Mouse (Mus musculus) cerebellum, adult 8-10 months (tissue): Measurements from ENCODE around the gene Setd7.
A peak's percentile ranks its signal among the peaks of the same experiment; 100 is the strongest.

Source experiments
- DNase-seq: peaks from one replicate; pipeline ENCODE4 v3.0.0; 2022

Setd7 gene

GRCm38 (mm10) chr3:51517878-51518762, 42.6 kb downstream of the Setd7 start:
- no peak for DNase-seq

- no peak for DNase-seq
Observed at GRCm38 (mm10) chr3:51517467-51517866, 43.2 kb downstream of the Setd7 start.

DNA sequence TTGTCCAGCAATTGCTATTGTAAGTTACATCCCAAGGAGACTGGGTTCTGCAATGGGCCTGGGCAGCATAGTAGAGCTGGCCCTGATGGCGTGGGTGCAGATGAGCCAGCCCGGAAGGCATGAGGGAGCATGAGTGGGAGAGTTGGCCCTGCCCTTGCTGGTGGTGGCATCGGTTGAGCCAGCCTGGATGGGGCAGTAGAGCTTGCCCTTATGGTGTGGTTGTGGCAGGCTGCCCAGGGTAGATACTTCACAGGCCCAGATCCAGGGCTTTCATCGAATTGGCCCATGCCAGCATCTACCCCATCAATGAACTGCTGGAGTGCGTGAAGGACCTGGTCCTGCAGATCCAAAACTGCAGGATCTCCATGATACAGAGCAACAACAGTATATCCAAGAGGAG, 48.7 kb downstream of the Setd7 start:
- DNase-seq: peak; percentile 36

- peak; percentile 88 for DNase-seq
Observed at GRCm38 (mm10) chr3:51510903-51511302, 49.8 kb downstream of the Setd7 start.

DNA sequence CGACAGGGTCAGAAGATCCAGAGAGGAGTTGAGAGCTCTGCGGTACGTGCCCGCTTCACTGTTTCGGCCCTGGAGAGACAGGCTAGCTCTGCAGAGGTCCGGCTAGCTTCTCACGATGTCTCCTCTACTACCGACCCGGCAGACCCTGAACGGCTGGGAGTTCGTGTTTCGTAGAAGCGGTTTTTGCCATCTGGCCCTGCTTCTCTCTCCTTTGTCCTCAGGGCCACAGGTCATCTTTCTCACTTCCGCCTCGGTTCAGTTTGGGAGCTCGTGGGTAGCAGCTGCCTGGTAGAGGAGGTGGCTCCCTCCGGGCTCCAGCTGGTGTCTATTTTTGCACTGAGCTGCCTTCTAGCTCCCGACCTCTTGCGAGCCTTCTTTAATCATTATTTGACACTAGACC, 55.2 kb downstream of the Setd7 start:
- no peak for DNase-seq

- DNase-seq: no peak
Observed at GRCm38 (mm10) chr3:51504385-51504952, 56.2 kb downstream of the Setd7 start.

GRCm38 (mm10) chr3:51499876-51500275, 60.8 kb downstream of the Setd7 start:
- no peak for DNase-seq

DNA sequence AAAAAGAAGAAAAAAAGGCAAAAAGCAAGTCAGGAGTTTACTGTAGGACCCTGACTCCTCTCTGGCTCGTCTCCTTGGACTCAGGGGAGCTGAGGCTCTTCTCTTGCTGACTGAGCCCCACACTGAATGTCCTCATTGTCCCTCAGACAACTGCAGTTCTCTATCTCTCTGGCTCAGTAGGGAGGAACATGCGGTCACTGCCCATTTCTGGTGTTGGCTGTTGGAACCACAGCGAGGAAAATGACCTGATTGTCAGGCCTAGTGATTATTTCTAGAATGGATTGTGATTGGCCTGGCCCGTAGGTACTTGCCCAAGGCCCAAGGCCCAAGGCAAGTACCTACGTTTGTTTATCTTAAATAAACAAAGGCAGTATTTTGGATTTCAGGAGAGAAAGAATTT, 62.0 kb downstream of the Setd7 start:
- DNase-seq: no peak

DNA sequence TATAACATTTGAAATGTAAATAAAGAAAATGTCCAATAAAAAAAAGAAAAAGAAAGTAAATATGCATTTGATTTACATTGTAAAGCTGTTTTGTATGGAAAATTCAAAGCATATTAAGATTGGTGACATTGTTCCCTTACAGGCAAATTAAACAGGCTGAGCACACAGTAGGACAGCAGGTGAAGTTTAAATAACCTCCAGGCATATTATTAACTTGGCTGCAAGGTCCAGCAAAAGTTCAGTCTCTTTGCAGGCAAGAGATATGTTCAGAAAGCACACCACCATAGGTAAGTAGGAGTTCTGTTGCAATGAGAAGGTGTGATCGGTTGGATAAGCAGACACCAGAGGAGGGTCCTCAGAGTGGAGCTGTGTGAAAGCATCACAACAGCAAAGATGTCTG, 62.7 kb downstream of the Setd7 start:
- no peak for DNase-seq

DNA sequence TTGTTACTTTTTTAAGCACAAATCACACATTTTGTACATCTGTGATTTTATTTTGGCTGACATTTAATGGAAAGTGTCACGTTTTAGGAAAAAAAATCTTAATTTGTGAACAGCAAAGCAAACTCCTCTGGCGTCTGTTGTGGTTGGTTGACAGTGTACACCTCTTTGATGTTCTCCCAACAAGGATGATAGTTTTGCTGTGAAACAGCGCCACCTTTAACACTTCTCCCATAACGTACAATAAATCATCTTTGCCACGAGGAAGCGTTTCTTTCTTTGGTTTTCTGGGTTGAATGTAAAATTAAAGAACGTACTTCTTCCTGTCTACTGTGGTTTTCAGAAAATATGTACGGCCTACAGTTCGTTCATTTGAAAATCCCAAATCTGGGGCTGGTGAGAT, 65.0 kb downstream of the Setd7 start:
- DNase-seq: no peak

- no peak for DNase-seq
Observed at GRCm38 (mm10) chr3:51494466-51494865, 66.2 kb downstream of the Setd7 start.

GRCm38 (mm10) chr3:51493272-51493838, 67.3 kb downstream of the Setd7 start:
- no peak for DNase-seq

- DNase-seq: no peak
Observed at GRCm38 (mm10) chr3:51490088-51490753, 70.5 kb downstream of the Setd7 start.

- no peak for DNase-seq
Observed at GRCm38 (mm10) chr3:51486491-51487195, 74.0 kb downstream of the Setd7 start.

- no peak for DNase-seq
Observed at GRCm38 (mm10) chr3:51485347-51485746, 75.3 kb downstream of the Setd7 start.

GRCm38 (mm10) chr3:51484370-51484769, 76.3 kb downstream of the Setd7 start:
- DNase-seq: no peak

- DNase-seq: peak; percentile 98
Observed at GRCm38 (mm10) chr3:51483741-51484359, 76.8 kb downstream of the Setd7 start, which contains the start of gene Rab33b. Gene Rab33b (plus strand): TSS chr3:51483920.

- no peak for DNase-seq
Observed at GRCm38 (mm10) chr3:51482781-51483180, 77.9 kb downstream of the Setd7 start.

DNA sequence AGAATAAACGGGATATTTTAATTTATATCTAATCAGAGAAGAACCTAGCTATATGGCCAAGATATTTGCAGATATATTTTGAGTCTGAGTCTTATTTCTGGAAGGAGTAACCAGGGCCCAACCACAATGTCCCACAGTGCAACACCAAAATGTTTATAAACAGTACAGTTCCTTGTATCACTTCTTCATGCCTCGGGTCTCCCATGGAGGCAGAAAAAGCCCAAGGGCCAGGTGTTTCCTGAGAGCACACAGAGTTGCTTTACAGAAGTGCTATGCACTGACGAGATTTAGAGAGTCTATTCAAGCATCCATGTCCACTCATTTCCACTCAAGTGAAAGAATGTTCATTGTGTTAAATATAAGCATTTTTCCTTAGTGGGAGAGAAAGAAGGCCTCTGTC, 78.8 kb downstream of the Setd7 start:
- DNase-seq: no peak

DNA sequence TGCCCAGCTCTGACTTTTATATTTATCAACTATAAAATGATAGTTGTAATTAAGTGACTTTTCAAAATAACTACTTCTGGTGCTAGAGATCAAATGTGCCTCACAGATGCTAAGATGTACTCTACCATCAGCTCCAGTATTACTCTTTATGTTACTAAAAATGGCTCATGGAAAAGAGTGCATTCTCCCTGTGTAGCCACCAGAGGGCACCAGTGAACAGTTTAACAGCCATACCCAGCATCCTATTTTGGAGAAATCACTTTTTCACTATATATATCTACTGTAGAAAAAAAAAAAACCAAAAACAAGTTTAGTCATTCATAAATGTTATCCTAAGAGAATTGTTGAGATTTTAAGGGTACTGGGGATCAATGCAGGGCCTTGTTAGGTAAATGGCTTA, 79.6 kb downstream of the Setd7 start:
- DNase-seq: peak; percentile 52

DNA sequence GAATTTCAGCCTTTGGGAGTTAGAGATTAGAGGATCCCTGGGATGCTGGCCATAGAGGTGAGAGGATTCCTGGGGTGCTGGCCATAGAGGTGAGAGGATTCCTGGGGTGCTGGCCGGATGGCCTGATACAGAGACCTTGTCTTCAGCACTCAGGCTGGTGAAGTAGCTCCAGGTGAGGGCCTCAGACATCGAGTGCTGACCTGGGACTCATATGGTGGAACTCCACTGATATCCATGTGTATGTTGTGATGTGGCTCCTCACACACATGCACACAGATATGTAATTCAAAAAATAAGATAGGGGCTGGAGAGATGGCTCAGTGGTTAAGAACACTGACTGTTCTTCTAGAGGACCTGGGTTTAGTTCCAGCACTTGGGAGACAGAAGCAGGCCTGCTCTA, 80.8 kb downstream of the Setd7 start:
- no peak for DNase-seq

GRCm38 (mm10) chr3:51475706-51476105, 85.0 kb downstream of the Setd7 start:
- DNase-seq: no peak
